8 mouse cellular contexts compared by ENCODE assay signal in the genomic region with DNA sequence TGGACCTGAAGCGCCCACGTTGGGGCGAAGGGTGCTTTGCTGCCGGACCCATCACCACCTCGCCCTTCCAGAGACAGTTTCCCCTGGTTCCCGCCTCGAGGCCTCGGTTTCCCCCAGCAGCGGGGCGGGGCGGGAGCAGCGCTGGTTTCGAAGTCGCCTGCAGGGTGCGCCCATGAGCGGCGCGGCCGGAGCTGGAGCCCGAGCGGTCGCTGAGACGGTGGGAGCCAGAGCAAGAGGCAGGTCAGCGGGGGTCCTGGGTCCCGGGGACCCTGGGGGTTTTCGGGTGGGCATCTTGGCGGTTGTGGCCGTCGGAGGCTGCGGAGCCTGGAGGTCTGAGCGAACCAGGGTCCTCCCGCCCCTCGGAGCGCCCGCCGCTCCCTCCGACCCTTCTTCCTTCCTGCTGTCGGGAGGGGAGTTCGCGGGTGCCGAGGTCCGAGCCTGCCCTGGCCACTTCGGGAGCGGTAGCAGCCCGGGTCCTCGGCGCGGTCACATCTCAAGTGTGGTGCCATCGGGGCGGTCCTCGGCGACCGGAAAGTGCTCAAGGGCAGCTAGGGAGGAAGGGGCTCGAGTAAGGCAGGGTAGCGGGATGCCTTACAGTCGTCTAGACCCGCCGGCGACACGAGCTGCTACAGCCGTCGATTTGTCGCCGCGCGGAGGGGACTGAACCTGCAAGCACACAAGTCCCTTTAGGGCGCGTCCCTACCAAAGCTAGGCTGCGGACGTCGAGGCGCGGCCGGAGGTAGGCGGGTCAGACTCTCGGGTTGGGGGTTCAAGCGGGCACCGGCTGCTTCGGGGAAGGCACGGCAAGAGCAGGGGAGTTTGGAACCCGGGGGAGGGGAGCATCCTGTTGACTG. TPM values are rescaled to one million over a fixed set of nuclear protein-coding genes. Genes with fewer than 3 reads are reported as not detected.
DNase-seq lines count a peak whose midpoint lies in the region; ATAC-seq and TF ChIP-seq lines count a peak whose summit lies in the region.

No protein-coding gene starts in this region.

- H3K4me3 ChIP-seq in liver, embryonic 15.5 days (replicated peaks): peak overlapping the region; percentile 55
- H3K4me3 ChIP-seq in stomach, postnatal 0 days (ENCODE audit: low read depth, low read length): peak overlapping the region; percentile 49

- peak overlapping the region; percentile 70 for H3K4me2 ChIP-seq in liver, embryonic 15.5 days
- H3K4me2 ChIP-seq in stomach, postnatal 0 days (replicated peaks; ENCODE audit: low read depth): peak overlapping the region; percentile 77

- ATAC-seq in inflammation-experienced regulatory T-cells, adult 6 months: peak; percentile 41
- peak; percentile 60 for ATAC-seq in liver, embryonic 15.5 days (ENCODE audit: insufficient read depth)
- peak; percentile 71; the same call in 1 of the 2 replicates for ATAC-seq in stomach, postnatal 0 days (ENCODE audit: low FRiP score, low TSS enrichment)

- peaks cover 40% of the 10 kb centered on the region for H3K4me1 ChIP-seq in liver, embryonic 15.5 days (replicated peaks)
- H3K4me1 ChIP-seq in stomach, postnatal 0 days (replicated peaks; ENCODE audit: control insufficient read depth, insufficient read depth): no peaks in the 10 kb centered on the region

- H3K9me3 ChIP-seq in liver, embryonic 15.5 days (replicated peaks): no peaks in the 10 kb centered on the region
- no peaks in the 10 kb centered on the region for H3K9me3 ChIP-seq in stomach, postnatal 0 days (ENCODE audit: control insufficient read depth, low read length)

- H3K27me3 ChIP-seq in liver, embryonic 15.5 days: peaks cover 44% of the 10 kb centered on the region
- no peaks in the 10 kb centered on the region for H3K27me3 ChIP-seq in stomach, postnatal 0 days (ENCODE audit: control insufficient read depth, insufficient read depth, low read length)

- no peaks in the 10 kb centered on the region for H3K36me3 ChIP-seq in liver, embryonic 15.5 days (replicated peaks)
- peaks cover 5% of the 10 kb centered on the region; the same call in 1 of the 2 replicates for H3K36me3 ChIP-seq in stomach, postnatal 0 days (ENCODE audit: control insufficient read depth, insufficient read depth, low read length)

- under 1% methylated on average over 81 of the region's 81 CpGs for WGBS in liver, embryonic 15.5 days (ENCODE audit: insufficient replicate concordance)
- 1% methylated on average over 81 of the region's 81 CpGs for WGBS in stomach, postnatal 0 days

- peak overlapping the region; percentile 37; the same call in 1 of the 2 replicates for H3K9ac ChIP-seq in liver, embryonic 15.5 days
- peak overlapping the region; percentile 59 for H3K9ac ChIP-seq in stomach, postnatal 0 days (ENCODE audit: low read length)

- peak; percentile 84 for TF ChIP-seq CTCF in stomach, postnatal 0 days (IDR thresholded peaks at IDR 0.05; ENCODE audit: low read depth)

- DNase-seq in layer of hippocampus, postnatal 14 days (ENCODE audit: low spot score in 2 of 2): peak; percentile 42 to 43
- DNase-seq in layer of hippocampus, adult 9-10 months (ENCODE audit: low spot score): no peak
- peak; percentile 40 to 55 for DNase-seq in cerebellum, postnatal 36 days
- DNase-seq in gastrocnemius, postnatal 4 days (ENCODE audit: low spot score in 2 of 2): peak; percentile 57 to 75
- DNase-seq in natural killer cell, adult 2 months (ENCODE audit: low spot score in 2 of 2): peak; percentile 73 to 76
- peak; percentile 70 for DNase-seq in stomach, postnatal 0 days (ENCODE audit: low spot score)

- 0 out of 2 replicates have a peak overlapping the region, but pooled peaks have one; percentile 29 for H3K27ac ChIP-seq in liver, embryonic 15.5 days (replicated peaks)
- 0 out of 2 replicates have a peak overlapping the region, but pooled peaks have one; percentile 18 for H3K27ac ChIP-seq in stomach, postnatal 0 days (replicated peaks)

- no peak for TF ChIP-seq EP300 in stomach, postnatal 0 days (optimal IDR thresholded peaks at IDR 0.05)

RNA-seq across cellular contexts. Expression of a gene that starts 0.5 kb away (rescaled TPM):
- 1 to 10 TPM; 3.2 to 5.1 TPM for total RNA-seq in layer of hippocampus, postnatal 14 days (2021)
- total RNA-seq in gastrocnemius, postnatal 4 days (2021): 1 to 10 TPM; 4.4 to 5.5 TPM
- 10 to 100 TPM; 16.5 to 35.9 (median 32.7) TPM for polyA plus RNA-seq in inflammation-experienced regulatory T-cells, adult 6 months (2017; shearing (Covaris generic))
- polyA plus RNA-seq in liver, embryonic 15.5 days (2015; fragmentation: Nextera tagmentation; extraction: Ambion mirVana): 1.4 and 1.8 TPM in 2 replicates
- polyA plus RNA-seq in stomach, postnatal 0 days (2015; fragmentation: Nextera tagmentation; extraction: Ambion mirVana): 0.82 and 1.3 TPM in 2 replicates
